Mouse (Mus musculus): ENCODE data around the gene Rasal2. TPM values are rescaled to one million over a fixed set of nuclear protein-coding genes. Genes with fewer than 3 reads are reported as not detected.
A peak's percentile ranks its signal among the peaks of the same experiment; 100 is the strongest.

The Rasal2 gene
- total RNA-seq (2021), result 10 to 100 TPM; 91.1 to 93.7 TPM
- long read RNA-seq, experiment 1, partial matches to known transcripts, result 2 of 8 reads
- long read RNA-seq, experiment 1, other reads (novel, unspliced or antisense), result 6 of 8 reads
- long read RNA-seq, experiment 2, partial matches to known transcripts, result 8 of 13 reads
- long read RNA-seq, experiment 2, other reads (novel, unspliced or antisense), result 5 of 13 reads

DNA sequence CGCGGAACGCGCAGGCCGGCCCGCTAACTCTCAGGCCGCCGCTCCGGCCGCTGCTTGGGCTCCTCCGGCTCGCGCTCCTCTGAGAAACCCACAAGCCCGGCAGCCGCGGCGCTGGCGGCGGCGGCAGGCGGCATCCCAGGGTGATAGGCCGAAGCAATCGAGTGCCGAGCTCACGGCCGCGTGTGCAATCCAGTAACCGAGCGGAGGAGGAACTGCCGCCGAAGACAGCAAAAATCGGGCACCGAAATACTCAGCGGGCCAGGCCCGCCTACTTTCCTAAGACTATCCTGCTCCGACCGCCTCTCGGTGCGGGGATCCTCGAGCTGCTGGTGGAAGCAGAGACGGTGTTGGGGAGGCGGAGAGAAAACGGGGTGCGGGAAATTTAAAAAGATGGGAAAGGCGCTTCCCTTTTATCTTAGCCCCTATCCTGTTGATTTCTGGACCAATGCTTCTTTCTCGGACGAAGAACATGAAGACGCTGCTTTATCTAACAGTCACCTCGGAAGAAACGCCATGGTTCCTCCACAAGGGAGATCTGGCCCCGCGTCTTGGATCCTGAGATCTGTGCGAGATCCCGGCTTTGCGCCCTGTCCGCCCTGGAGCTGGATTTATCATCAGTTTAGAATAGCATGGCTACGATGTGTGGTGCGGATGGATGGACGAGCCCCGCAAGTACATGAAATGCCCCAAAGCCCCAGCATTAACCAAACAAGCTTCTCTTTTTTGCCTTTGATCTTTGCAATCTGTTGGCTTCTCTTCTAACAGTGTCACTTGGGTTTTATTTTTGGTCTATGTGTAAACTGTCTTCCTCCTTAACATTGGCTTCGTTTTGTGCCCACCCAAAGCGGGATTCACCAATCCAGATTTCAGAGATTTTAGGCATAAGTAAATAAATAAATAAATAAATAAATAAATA lies at the start of gene Rasal2:
Rasal2 (minus strand) TSS at position 142 of the 916 bp plus-strand sequence.
- DNase-seq (ENCODE audit: low spot score in 2 of 2), result peak; percentile 97
- peak; percentile 21; the same call in 1 of the 2 replicates for TF ChIP-seq CTCF (conservative IDR thresholded peaks at IDR 0.05)
- Histone ChIP-seq H3K27ac (peak within 1 kb of the TSS; percentile 96), H3K4me3 (peak within 1 kb of the TSS; percentile 66)

DNA sequence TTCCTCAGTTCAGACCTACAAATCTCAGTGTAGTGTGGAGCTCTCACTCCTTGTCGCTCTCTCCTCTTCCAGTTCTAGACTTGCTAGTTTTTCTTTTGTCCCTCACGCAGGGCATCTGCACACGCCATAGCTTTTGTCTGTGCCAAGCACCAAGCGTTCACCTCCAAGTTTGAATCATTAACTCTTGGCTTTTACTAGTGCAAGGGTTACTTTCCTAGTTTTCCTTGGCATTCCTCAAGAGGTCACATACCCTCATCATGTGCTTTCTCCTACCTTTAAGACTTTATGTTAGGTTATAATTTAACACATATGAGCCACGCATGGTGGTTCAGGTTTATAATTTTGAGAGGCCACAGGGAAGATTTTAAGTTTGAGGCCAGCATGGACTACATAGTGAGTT lies 48.9 kb upstream of the Rasal2 start:
- H3K4me3 ChIP-seq, result no peak overlapping the region
- TF ChIP-seq CTCF (conservative IDR thresholded peaks at IDR 0.05), result no peak
- no peak overlapping the region for H3K27ac ChIP-seq
- DNase-seq (ENCODE audit: low spot score in 2 of 2), result no peak

DNA sequence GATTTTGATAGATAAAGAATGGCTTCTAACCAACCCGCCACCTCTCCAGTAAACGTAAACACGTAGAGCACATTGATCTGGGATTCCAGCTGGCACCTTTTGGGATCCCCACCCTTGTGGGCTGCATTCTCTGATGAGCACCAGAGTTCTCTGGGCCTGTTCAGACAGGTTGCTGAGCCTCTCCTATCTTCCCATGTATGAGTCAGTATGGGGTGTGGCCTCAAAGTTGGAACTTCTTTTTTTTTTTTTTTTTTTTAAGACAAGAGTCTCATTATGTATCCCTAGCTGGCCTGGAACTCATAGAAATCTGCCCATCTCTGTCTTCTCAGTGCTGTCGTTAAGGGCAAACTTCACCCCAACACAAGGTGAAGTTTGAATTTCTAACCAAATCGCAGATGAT lies 47.5 kb upstream of the Rasal2 start:
- no peak overlapping the region for H3K27ac ChIP-seq
- H3K4me3 ChIP-seq, result no peak overlapping the region
- TF ChIP-seq CTCF (conservative IDR thresholded peaks at IDR 0.05), result no peak
- DNase-seq (ENCODE audit: low spot score in 2 of 2), result no peak

DNA sequence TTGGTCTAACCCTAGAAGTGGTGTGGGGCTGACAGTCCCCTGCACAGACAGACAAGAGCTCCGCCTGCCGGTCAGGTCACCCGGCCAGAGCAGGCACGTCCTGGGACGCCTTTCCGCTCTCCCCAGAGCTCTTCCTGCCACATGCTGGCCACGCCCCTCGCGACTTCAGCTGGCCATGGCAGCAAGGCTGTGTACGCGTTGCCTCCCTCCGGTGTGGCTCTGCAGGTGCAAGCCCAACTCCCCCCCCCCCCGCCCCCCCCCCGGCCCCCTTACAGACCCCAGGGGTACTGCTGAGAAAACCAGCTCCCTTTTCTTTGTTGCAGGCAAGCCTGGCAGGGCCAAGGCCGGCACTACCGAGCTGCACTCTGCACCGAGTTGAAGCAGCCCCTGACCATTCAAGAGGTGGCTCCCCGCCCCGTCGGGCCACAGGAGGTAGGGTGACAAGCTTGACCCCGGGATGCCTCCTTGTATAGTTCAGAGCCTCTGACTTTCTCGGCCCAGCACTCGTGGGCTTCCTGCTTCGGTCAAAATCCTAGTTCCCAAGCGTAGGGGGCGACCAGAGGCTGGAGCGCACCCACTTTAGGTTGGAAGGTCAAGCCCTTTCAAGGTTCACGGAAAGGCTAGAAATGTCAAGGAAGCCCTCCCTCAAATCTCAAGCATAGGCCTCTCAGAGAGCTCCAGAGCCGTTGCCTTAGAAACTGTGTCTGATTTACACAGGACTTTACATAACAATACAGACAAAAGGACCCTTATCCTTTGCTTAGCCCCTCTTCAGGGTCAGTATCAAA lies 46.2 kb upstream of the Rasal2 start, which contains the start of gene Cryzl2:
Cryzl2 (plus strand) TSS at position 157 of the 788 bp plus-strand sequence.
- H3K27ac ChIP-seq, result 0 out of 2 replicates have a peak within 1 kb of the TSS, but pooled peaks have one; percentile 23
- DNase-seq (ENCODE audit: low spot score in 2 of 2), result no peak
- TF ChIP-seq CTCF (conservative IDR thresholded peaks at IDR 0.05), result peak; percentile 78
- peak within 1 kb of the TSS; percentile 37 for H3K4me3 ChIP-seq

DNA sequence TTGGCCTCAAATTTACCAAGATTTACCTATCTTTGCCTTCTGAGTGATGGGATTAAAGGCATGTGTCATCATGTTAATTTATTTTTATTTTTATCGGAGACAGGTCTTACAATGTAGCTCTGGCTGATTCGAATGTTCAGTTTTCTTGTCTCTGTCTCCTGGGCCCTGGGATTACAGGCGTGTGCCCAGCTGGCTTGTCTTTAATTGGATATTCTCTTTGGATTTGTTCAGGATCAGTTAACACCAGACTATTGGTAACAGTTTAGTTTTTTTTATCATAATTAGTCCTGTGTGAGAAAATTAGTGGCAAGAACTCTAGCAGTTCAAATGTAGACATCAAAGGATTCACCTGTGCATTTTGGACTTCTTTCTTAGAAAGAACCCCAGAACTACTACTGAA lies 45.4 kb upstream of the Rasal2 start:
- Histone ChIP-seq H3K4me3 (peak overlapping the region; percentile 37; the same call in 1 of the 2 replicates), H3K27ac (no peak overlapping the region)
- no peak for DNase-seq (ENCODE audit: low spot score in 2 of 2)
- no peak for TF ChIP-seq CTCF (conservative IDR thresholded peaks at IDR 0.05)

DNA sequence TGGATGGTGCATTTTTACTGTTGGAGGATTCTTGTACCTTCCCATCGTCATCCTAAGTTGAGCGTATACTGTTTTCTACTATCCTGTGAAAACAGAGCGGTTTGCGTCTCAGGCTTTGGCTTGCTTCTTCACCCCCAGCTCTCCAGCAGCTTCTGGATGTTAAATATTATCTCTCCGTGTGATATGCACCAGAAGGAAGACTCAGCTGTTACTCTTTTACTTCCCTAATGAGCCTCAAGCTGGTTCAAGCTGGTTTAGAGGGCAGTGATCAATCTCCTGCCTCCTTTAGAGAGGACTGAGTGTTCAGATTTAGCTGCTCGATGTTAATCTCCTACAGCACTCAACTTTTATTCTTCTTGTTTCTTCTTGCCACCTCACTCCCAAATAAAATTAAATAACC lies 42.5 kb upstream of the Rasal2 start:
- Histone ChIP-seq H3K27ac (no peak overlapping the region), H3K4me3 (no peak overlapping the region)
- TF ChIP-seq CTCF (conservative IDR thresholded peaks at IDR 0.05), result no peak
- no peak for DNase-seq (ENCODE audit: low spot score in 2 of 2)

DNA sequence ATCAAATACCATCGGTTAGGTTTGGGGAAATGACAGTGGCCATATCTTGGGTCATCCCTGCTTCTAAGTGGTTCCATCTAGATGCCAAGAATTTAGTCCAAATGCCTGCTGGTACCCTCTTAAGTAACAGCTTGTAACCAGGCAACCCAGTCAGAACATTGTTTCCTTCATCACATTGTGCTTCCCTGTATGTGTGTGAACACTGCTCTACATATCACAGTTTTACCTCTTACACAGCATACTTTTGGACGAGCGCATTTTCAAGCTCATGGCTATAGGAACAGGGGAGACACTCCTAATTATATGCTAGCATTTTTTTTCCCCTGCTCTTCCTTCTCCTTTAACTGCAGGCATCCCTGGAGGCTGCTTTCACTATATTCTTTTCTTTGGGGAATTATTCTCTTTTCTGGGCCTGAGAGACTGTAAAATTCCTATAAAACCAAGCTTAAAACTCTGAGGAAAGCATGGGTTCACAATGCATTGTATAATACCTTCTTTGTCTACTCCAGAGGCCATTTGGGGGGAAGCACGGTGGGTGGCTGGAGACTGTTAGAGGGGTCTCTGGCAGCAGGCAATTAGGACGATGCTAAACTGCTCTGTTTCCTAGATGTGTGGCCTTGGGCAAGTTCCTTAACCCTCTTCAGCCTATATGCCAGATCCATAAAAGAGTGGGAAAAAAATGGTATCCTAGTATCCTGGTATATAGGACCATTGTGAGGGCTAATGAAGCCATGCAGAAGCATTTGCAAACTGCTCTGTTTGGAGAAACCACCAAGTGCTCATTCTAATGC lies 40.6 kb upstream of the Rasal2 start:
- DNase-seq (ENCODE audit: low spot score in 2 of 2), result no peak

DNA sequence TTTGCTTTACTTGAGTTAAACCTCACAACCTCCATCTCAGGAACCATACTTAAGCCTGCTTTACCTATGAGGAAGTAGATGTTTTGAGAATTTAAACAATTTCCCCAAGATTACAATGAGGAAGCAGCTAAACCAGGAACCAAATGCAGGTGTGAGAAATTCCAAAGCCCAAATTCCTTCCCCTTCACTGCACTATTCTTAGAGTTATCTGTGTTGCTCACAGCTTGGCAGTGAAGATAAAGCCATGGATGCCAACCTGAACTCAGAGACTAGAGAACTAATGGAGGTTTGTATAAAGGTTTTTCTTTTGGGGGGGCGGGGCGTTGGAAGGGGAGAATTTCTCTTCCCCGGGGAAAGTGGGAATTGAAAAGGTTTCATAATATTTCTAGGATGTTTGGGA lies 39.9 kb upstream of the Rasal2 start:
- no peak for DNase-seq (ENCODE audit: low spot score in 2 of 2)
- Histone ChIP-seq H3K27ac (no peak overlapping the region), H3K4me3 (no peak overlapping the region)
- TF ChIP-seq CTCF (conservative IDR thresholded peaks at IDR 0.05), result no peak

More for the DNA sequence above, 40.6 kb upstream of the Rasal2 start:
- no peak for TF ChIP-seq CTCF (conservative IDR thresholded peaks at IDR 0.05)
- H3K4me3 ChIP-seq, result no peak overlapping the region
- H3K27ac ChIP-seq, result no peak overlapping the region

DNA sequence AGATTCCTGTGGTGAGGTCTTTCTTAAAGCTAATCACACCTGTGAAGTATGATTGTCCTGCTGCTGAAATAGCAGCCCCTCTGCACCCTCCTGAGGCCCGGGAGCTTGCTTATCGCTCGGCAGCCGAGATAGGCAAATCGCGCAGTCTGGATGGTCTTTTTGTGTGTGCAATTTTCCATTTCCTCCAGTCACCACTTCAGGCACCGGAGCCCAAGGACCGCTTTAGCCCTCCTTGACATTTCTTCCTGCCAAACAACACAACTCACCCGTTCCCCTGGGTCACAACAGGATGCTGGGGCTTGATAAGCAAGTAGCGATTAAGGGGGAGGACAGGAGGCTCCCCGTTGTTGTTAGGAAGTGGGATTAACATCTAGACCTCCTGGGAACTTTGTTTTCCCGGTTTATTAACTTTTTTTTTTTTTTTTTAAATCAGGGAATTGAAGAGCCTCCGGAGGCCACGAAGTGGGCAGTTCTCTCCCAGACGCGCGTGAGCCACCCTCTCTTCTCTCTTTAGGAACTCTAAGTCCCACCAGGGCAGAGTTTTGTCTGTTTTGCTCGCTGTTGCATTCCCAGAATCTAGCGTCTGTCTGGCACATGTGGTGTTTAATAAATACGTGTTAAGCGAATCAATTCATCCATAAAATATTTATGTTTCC lies 37.7 kb upstream of the Rasal2 start:
- TF ChIP-seq CTCF (conservative IDR thresholded peaks at IDR 0.05), result no peak
- no peak overlapping the region for H3K4me3 ChIP-seq
- no peak overlapping the region for H3K27ac ChIP-seq
- DNase-seq (ENCODE audit: low spot score in 2 of 2), result no peak

DNA sequence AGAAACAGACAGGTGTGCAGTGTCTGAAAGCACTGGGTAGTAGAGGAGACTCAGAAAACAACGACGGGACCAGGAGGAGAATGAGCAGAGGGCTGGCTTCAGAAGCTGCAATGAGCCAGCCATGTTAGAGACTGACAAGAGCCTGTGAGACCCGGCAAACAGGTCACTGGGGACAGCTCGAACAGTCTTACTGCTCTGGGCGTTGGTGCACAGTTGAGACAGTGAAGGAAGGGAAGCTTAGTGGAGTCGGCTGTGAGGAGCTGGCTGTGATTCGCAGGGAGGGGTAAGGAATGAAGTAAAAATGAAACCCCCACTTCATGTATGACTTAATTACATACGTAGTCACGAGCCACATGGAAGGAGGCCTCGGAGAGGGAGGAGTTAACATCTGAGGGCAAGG lies 37.1 kb upstream of the Rasal2 start:
- TF ChIP-seq CTCF (conservative IDR thresholded peaks at IDR 0.05), result no peak
- Histone ChIP-seq H3K27ac (no peak overlapping the region), H3K4me3 (no peak overlapping the region)
- no peak for DNase-seq (ENCODE audit: low spot score in 2 of 2)

DNA sequence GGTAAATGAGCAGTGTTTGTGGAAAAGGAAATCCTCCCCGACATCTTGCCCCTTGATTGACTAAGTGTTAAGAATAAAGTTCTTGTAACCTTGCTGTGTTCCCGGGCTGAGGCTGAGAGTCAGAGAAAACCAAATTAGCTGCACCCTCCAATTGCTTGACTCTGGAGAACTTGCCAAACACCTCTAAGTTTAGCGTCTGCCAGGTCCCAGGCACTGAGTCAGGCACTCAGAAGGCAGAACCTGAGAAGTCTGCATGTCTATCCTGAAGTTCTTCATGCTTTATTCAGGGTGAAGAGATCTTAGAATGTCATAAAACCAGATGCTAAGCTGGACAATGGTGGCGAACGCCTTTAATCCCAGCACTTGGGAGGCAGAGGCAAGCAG lies 36.4 kb upstream of the Rasal2 start:
- no peak overlapping the region for H3K4me3 ChIP-seq
- H3K27ac ChIP-seq, result no peak overlapping the region
- DNase-seq (ENCODE audit: low spot score in 2 of 2), result no peak
- TF ChIP-seq CTCF (conservative IDR thresholded peaks at IDR 0.05), result no peak

Data from layer of hippocampus, adult 2 months (tissue).